Mouse (Mus musculus) adrenal gland, postnatal 10 days (tissue): ENCODE results near the gene Serhl. TPM values are rescaled to one million over a fixed set of nuclear protein-coding genes. Genes with fewer than 3 reads are reported as not detected.
"Not testable (repeated sequence)": the region's sequence is repeated elsewhere in the genome, so short reads cannot be mapped to it uniquely, and the experiment has no call there.

ENCODE experiments used
- DNase-seq: peaks from one replicate; pipeline ENCODE4 v3.0.0; 2021; ENCODE audit warnings: mixed read lengths
- long read RNA-seq, 2 experiments: library from polyadenylated mRNA; stranded (forward); transcript quantifications; one replicate each; pipeline ENCODE4 v2.0.0; 2021
- total RNA-seq, 2 experiments: library from RNA; stranded (reverse); gene quantifications; 2 replicates each; pipeline ENCODE4 v1.2.3; 2021

Gene Serhl
- 10 to 100 TPM; 71.2 to 89.2 TPM for total RNA-seq
- long read RNA-seq, experiment 1, transcript Serhl-201 (12 exons, 1,371 nt): major isoform, 50 of 76 reads
- long read RNA-seq, experiment 1, partial matches to known transcripts: 6 of 76 reads
- long read RNA-seq, experiment 1, other reads (novel, unspliced or antisense): 16 of 76 reads
- long read RNA-seq, experiment 2, transcript Serhl-201 (12 exons, 1,371 nt): major isoform, 42 of 61 reads
- long read RNA-seq, experiment 2, partial matches to known transcripts: 1 of 61 reads
- long read RNA-seq, experiment 2, other reads (novel, unspliced or antisense): 17 of 61 reads

GRCm38 (mm10) chr15:83089429-83089605 is at the start of gene Serhl:
Serhl (plus strand) TSS chr15:83089506.
- DNase-seq: no peak

GRCm38 (mm10) chr15:83040156-83040555 is 49.1 kb upstream of the Serhl start:
- peak; percentile 7 for DNase-seq

- no peak for DNase-seq
These were observed 46.5 kb upstream of the Serhl start for GRCm38 (mm10) chr15:83042655-83043361.

GRCm38 (mm10) chr15:83043362-83043708 is 46.0 kb upstream of the Serhl start:
- no peak for DNase-seq

- not testable (repeated sequence) for DNase-seq
These were observed 43.7 kb upstream of the Serhl start for GRCm38 (mm10) chr15:83045565-83045964.

GRCm38 (mm10) chr15:83046308-83046707 is 43.0 kb upstream of the Serhl start:
- DNase-seq: no peak

GRCm38 (mm10) chr15:83046730-83047129 is 42.6 kb upstream of the Serhl start:
- no peak for DNase-seq

GRCm38 (mm10) chr15:83052341-83053104 is 36.8 kb upstream of the Serhl start:
- no peak for DNase-seq

- no peak for DNase-seq
These were observed 36.0 kb upstream of the Serhl start for GRCm38 (mm10) chr15:83053261-83053660.

GRCm38 (mm10) chr15:83055569-83055968 is 33.7 kb upstream of the Serhl start:
- no peak for DNase-seq

GRCm38 (mm10) chr15:83056378-83057083 is 32.8 kb upstream of the Serhl start:
- DNase-seq: peak; percentile 49

GRCm38 (mm10) chr15:83057533-83057932 is 31.8 kb upstream of the Serhl start:
- no peak for DNase-seq

GRCm38 (mm10) chr15:83059233-83059660 is 30.1 kb upstream of the Serhl start:
- no peak for DNase-seq

GRCm38 (mm10) chr15:83061689-83062088 is 27.6 kb upstream of the Serhl start:
- no peak for DNase-seq

- DNase-seq: not testable (repeated sequence)
These were observed 26.7 kb upstream of the Serhl start for GRCm38 (mm10) chr15:83062582-83062981.

GRCm38 (mm10) chr15:83065543-83065942 is 23.8 kb upstream of the Serhl start:
- peak; percentile 90 for DNase-seq

- DNase-seq: no peak
These were observed 21.0 kb upstream of the Serhl start for GRCm38 (mm10) chr15:83068270-83068669.

GRCm38 (mm10) chr15:83070942-83071341 is 18.4 kb upstream of the Serhl start:
- DNase-seq: no peak

- no peak for DNase-seq
These were observed 17.6 kb upstream of the Serhl start for GRCm38 (mm10) chr15:83071752-83072151.

GRCm38 (mm10) chr15:83074179-83074578 is 15.1 kb upstream of the Serhl start:
- peak; percentile 73 for DNase-seq

GRCm38 (mm10) chr15:83075607-83076525 is 13.4 kb upstream of the Serhl start:
- no peak for DNase-seq

- no peak for DNase-seq
These were observed 5.8 kb upstream of the Serhl start for GRCm38 (mm10) chr15:83083530-83083929.
